Mouse (Mus musculus): ENCODE measurements at regions not wholly inside any gene's neighbourhood (a gene's known extent, or its start where the extent isn't known, plus 50 kb on each side); places are given as distances from the start of the nearest gene placed in this dataset.

DNA sequence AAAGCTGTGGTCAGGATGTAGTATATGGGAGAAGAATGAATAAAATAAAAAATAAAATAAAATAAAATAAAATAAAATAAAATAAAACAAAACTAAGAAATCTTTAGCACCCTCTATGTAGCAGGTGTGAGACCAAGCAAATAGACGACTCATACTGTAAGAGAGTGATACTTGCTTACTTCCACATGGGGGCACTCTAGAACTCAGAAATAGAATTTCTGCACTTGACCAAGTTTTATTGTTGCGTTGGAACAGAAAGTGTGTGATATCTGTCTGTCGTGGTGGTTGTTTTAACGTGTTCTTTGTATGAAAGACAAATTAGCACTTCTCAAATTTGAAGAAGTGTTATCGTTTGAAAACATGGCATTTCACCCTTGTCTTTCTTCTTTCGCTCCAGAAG is 125.4 kb downstream of the Dthd1 start:
- H3K4me1 ChIP-seq (ENCODE audit: insufficient read depth): no peaks in the 10 kb centered on the region
- WGBS: 36% methylated on average over 6 of the region's 6 CpGs
- H3K27ac ChIP-seq (ENCODE audit: low read depth): no peak overlapping the region
- DNase-seq: peak; percentile 76
- no peak; the same call in 1 of the 2 replicates for ATAC-seq (ENCODE audit: insufficient read depth)
- no peaks in the 10 kb centered on the region for H3K27me3 ChIP-seq (ENCODE audit: insufficient read depth, low read length)
- H3K9me3 ChIP-seq (ENCODE audit: low read depth, low read length): no peaks in the 10 kb centered on the region
- H3K4me3 ChIP-seq (ENCODE audit: low read depth, low read length): no peak overlapping the region
- H3K36me3 ChIP-seq (ENCODE audit: insufficient read depth): no peaks in the 10 kb centered on the region
- no peak overlapping the region for H3K9ac ChIP-seq
- TF ChIP-seq CTCF (IDR thresholded peaks at IDR 0.05; ENCODE audit: low read depth): peak; percentile 47
- no peak overlapping the region for H3K4me2 ChIP-seq
